Mouse (Mus musculus): ENCODE measurements around the gene Mocs3.

The Mocs3 gene

GRCm38 (mm10) chr2:168230026-168230728 is at the start of gene Mocs3, which contains the start of the genes Gm20716 and Dpm1:
Gene Mocs3 (plus strand): TSS chr2:168230622.
Gene Gm20716 (minus strand): TSS chr2:168230364.
Gene Dpm1 (minus strand): TSS chr2:168230591.
- DNase-seq (ENCODE audit: low spot score) = peak; percentile 82

DNA sequence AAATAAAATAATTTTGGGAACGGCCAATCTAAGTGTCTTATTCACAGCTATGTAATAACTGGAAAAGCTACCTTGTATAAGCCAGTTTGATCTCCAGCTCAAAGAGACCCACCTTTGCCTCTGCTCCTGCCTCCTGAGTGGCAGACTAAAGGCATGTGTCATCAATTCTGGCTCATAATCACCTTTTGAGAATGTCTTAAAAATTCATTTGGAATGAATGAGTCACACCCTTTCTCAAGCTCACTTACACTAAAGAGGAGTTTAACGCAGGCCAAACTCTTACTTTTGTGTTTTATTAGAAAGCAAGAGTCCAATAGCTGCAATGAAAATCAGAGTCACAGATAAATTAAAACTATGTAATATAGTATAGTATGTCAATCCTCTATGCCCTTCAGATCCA is 38.6 kb upstream of the Mocs3 start:
- DNase-seq (ENCODE audit: low spot score) = no peak

GRCm38 (mm10) chr2:168193685-168194084 is 36.7 kb upstream of the Mocs3 start:
- DNase-seq (ENCODE audit: low spot score) = no peak

DNA sequence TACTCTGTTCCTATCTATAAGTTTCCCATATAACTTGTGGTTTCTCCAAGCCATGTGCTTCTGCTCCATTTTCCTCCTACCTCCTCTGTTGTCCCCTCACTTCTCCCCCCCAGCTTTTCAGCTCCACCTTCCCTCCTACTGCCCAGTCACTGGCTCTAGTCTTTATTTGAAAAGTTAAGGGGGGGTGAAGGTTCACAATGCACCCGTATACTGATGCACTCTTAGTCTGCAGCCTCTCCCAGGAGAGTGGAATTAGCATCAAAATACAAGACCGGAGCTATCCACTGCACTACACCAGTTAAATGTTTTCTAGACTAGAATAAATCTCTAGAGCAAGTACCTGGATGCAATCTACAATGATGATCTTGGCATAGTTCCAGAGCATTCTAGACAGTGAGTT is 34.7 kb upstream of the Mocs3 start:
- DNase-seq (ENCODE audit: low spot score) = no peak

DNA sequence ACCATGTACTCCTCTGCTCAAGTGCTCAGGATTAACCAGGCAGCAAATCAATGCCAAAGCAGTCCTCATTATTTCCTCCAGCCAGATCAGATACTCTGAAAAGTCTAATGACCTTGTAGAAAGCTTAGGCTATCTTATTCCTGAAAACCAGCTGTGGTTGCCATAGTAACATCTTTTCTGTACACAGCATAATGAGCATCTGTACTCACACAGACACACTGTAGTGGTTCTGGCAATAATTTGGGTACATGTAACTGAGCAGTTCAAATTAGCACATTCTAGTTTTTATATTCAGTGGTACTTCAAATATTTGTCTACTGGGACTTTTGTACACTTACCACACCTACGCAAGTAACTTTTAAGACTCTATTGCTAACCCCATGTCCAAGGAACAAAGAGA is 32.0 kb upstream of the Mocs3 start:
- no peak for DNase-seq (ENCODE audit: low spot score)

- DNase-seq (ENCODE audit: low spot score) = no peak
Observed at GRCm38 (mm10) chr2:168199476-168199875, 30.9 kb upstream of the Mocs3 start.

- peak; percentile 18 for DNase-seq (ENCODE audit: low spot score)
Observed at GRCm38 (mm10) chr2:168200014-168200691, 30.3 kb upstream of the Mocs3 start.

DNA sequence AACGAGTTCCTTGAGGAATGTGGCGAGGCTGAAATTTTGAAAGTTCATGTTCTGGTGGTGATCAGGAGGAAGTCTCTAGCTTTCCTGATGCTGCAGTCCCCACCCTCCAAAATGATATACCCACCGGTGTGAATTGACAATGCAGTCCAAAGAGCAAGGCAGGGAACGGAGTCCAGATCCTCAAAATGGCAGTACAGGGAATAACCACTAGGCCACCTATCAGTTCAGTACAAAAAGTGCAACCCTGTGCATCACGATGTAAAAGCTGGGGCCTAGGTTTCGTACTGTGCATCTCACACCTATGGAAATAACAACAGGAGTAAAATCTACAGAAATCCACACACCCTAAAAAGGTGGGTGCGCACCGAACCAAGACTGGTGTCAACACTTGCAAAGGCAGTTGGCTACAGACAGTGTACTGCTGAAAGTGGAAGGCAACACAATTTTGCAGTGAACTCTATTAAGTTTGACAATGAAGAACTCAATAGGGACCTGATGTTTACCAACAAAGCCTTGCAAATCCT is 25.9 kb upstream of the Mocs3 start:
- DNase-seq (ENCODE audit: low spot score) = no peak

DNA sequence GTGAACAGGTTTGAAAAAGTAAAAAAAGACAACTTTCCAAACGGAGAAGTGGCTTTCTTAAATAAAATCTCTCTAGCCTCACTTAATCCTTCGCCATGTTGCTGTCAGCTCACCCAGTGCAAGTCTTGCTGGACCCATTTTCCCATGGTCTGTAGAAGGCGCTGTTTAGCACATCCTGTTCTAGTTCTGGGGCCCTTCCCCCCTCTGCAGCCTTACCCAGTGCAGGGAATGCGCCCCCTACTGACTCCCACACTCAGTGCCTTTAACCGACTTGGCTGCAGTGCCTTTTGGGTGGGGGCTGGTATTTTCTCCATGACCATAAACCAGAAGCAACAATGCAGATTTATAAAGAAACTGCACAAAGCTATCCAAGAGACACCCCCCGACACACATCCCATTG is 25.2 kb upstream of the Mocs3 start:
- DNase-seq (ENCODE audit: low spot score) = peak; percentile 92

GRCm38 (mm10) chr2:168205681-168206631 is 24.5 kb upstream of the Mocs3 start:
- DNase-seq (ENCODE audit: low spot score) = no peak

- DNase-seq (ENCODE audit: low spot score) = peak; percentile 93
Observed at GRCm38 (mm10) chr2:168206725-168207644, 23.4 kb upstream of the Mocs3 start, which contains the start of gene Adnp. Gene Adnp (minus strand): TSS chr2:168207112.

DNA sequence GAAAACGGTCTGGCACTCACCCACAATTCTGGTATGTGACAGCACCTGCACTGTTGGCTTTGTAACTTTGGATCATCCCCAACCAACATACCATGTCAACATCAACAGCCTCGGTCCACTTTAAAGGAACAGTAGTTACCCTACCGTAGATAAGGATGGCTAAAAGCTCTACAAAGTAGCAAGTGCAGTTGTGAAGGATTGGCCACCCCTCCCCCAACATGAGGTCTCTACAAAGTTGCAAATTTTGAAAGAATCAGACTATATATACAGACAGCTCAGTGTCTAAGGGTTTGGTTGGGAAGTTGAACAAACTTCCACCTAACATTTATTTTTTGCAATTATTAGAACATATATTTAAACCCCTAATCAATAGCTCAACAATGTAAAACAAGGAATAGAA is 22.5 kb upstream of the Mocs3 start:
- no peak for DNase-seq (ENCODE audit: low spot score)

GRCm38 (mm10) chr2:168213788-168214397 is 16.5 kb upstream of the Mocs3 start:
- no peak for DNase-seq (ENCODE audit: low spot score)

GRCm38 (mm10) chr2:168223326-168223725 is 7.1 kb upstream of the Mocs3 start:
- DNase-seq (ENCODE audit: low spot score) = no peak

GRCm38 (mm10) chr2:168229116-168230025 is 1.1 kb upstream of the Mocs3 start:
- DNase-seq (ENCODE audit: low spot score) = peak; percentile 44

DNA sequence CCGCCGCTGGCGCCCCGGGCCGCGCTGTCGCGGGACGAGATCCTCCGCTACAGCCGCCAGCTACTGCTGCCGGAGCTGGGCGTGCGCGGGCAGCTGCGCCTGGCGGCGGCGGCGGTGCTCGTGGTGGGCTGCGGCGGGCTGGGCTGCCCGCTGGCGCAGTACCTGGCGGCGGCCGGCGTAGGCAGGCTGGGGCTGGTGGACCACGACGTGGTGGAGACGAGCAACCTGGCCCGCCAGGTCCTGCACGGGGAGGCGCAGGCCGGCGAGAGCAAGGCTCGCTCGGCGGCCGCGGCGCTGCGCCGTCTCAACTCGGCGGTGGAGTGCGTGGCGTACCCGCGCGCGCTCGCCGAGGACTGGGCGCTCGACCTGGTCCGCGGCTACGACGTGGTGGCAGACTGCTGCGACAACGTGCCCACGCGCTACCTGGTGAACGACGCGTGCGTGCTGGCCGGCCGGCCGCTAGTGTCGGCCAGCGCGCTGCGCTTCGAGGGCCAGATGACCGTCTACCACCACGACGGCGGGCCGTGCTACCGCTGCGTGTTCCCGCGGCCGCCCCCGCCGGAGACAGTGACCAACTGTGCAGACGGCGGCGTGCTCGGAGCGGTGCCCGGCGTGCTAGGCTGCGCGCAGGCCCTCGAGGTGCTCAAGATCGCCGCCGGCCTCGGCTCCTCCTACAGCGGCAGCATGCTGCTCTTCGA is 500 bp downstream of the Mocs3 start:
- peak; percentile 10 for DNase-seq (ENCODE audit: low spot score)

GRCm38 (mm10) chr2:168231471-168231829 is 1.0 kb downstream of the Mocs3 start:
- DNase-seq (ENCODE audit: low spot score) = no peak

- DNase-seq (ENCODE audit: low spot score) = no peak
Observed at GRCm38 (mm10) chr2:168233286-168233685, 2.9 kb downstream of the Mocs3 start.

GRCm38 (mm10) chr2:168238335-168238734 is 7.9 kb downstream of the Mocs3 start:
- DNase-seq (ENCODE audit: low spot score) = no peak

Data from c-Kit-positive CD71-positive TER-119-positive erythroid progenitor cells, embryonic 14.5 days (primary cell).